Mouse (Mus musculus): ENCODE data around the gene Tnik. TPM values are rescaled to one million over a fixed set of nuclear protein-coding genes. Genes with fewer than 3 reads are reported as not detected.

The Tnik gene
- total RNA-seq, 4 experiments from 2014 or later: 13.6 to 28.1 (median 19.6) TPM

DNA sequence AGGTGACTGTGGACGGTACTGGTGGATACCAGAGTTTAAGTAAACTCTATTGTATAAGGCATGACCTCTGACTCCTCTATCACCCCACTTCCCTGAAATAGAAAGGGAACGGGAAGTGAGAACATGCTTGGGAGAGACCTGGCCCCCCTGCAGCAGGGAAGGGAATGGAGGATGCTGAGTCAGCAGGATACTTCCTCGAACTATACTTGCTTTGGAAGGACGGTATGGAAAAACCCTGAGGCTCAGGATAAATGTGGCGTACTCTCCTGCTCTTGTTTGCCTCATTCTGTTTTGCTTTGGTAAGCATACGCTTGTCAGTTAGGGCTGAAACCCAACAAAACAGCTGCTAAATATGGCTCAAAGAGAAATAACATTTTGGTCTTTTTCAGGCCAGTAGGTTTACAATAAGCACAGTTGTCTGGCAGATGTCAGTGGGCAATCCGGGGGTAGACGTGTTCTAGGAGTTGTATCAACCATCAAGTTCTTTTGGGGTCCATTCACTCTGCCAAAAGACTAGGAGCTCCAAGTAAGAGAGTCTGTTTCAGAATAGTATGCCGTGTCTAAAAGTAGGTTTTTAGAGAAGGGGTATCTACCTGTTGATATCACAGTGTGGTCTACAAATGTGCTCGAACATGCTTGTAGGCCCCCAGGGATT, 87.3 kb downstream of the Tnik start:
- no peak for DNase-seq

- no peak for DNase-seq
These were observed 95.4 kb downstream of the Tnik start for GRCm38 (mm10) chr3:28358391-28358790.

- DNase-seq: no peak
These were observed 96.1 kb downstream of the Tnik start for GRCm38 (mm10) chr3:28359138-28359537.

GRCm38 (mm10) chr3:28361056-28361455, 98.0 kb downstream of the Tnik start:
- no peak for DNase-seq

DNA sequence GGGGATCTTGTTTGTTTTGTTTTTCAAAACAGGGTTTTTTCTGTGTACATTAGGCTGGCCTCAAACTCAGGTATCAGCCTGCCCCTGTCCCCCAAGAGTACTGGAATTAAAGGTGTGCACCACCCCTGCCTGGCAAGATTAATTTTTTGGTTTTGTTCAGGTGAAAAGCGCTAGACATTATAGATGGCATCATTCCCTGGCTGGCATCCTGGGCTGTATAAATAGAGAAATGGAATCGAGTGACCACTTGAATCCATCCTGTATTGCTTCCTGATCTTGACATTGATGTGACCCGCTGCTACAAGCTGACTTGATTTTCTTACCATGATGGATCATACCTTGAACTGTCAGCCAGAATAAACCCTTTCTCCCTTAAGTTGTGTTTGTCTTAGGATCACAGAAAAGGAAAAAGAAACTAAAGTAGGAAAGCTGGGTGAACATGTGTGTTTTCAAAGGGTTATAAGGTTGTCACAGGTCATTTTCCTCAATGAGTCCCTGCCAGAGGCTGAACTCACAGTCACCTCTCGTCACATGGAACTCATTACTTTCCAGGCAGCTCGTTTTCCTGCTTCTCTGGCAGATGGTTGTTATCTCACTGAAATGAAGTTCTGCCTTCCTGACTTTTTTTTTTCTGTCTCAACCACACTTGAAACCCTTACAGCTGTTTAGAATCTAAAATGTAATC, 100.6 kb downstream of the Tnik start:
- no peak for DNase-seq

DNA sequence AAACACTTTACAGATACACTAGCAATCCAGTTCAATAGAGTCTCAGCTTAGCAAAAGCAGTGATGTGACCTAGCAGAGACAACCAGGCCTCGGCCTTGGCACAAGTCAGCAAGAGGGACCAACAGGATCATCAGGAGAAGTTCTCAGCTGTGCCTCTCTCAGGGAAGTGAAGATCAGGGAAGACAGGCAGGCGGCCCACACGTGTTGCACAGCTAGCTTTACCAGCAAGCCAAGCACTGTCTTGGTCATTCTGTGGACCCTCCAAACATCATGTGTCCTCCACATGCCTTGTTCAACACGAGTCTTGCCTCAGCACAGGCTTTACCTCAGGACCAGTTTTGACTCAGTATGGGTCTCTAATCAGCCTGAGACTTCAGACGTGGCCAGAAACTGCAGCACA, 105.7 kb downstream of the Tnik start:
- no peak for DNase-seq

GRCm38 (mm10) chr3:28369266-28369665, 106.3 kb downstream of the Tnik start:
- DNase-seq: no peak

DNA sequence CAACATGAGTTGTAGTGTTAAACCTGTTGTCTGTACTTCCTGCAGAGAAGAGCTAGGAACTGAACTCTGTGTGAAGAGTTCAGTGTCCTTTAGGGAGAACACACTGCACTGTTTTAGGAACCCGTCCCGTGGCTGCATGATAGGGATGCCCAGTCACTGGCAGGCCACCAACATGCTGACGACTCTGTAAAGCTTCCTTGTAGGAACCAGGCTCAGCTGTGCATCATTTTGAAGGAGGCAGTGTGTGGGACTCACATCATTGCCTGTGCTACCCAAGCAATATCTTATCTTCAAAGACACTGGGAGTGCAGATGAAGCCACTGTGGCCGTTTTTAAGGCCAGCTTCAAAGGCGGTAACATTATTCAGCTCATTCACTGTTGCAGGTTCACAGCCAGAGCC, 106.7 kb downstream of the Tnik start:
- no peak for DNase-seq

- no peak for DNase-seq
These were observed 108.6 kb downstream of the Tnik start for GRCm38 (mm10) chr3:28371583-28371982.

DNA sequence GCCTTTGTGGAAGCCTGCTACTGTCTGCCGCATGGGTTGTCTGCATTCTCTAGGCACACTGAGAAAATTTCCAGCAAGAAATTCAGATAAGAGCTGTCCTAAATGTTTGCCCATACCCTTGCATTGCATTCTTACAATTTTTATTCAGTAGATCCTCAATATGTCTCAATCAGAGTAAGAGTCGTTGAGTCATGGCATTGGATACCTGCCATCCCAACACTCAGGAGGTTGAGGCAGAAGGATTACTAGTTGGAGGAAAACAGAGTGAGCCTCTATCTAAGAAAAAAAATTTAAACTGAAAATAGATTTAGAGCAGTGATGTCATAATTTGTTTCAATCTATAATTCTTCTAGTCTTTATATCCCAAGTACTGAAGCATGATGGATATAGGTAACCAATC, 109.4 kb downstream of the Tnik start:
- DNase-seq: no peak

DNA sequence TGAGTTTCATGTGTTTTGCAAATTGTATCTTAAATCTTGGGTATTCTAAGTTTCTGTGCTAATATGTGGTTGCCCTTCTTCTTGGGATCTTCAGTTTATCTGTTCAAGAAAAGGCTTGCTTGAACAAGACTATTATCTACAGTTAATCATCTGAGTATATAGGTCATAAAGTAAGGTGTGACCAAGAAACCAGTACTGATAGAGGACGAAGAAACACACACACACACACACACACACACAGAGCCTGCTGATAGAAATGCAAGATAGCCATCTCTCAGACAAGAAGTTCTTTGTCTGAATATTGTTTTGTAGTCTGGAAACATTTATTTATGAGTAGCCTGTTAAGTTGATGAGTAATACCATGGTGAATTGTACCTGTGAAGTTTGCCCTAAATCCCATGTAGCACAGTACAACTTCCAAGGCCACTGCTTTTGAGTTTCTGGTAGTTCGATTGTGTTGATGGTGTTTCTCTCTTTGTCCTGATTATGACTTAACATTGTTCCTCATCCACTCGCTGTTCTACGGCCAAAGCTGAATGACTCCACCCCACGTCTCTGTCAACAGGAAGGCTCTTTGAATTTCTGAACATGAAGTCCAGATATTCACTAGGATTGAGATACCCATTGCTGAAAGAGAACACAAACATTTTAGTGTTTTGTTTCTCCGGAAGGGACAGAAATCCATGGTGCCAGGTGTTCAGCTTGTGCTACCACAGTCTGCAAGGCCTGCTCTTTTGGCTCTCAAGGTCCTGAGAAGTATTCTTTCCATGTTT, 111.9 kb downstream of the Tnik start:
- DNase-seq: no peak

GRCm38 (mm10) chr3:28380224-28380623, 117.2 kb downstream of the Tnik start:
- no peak for DNase-seq

DNA sequence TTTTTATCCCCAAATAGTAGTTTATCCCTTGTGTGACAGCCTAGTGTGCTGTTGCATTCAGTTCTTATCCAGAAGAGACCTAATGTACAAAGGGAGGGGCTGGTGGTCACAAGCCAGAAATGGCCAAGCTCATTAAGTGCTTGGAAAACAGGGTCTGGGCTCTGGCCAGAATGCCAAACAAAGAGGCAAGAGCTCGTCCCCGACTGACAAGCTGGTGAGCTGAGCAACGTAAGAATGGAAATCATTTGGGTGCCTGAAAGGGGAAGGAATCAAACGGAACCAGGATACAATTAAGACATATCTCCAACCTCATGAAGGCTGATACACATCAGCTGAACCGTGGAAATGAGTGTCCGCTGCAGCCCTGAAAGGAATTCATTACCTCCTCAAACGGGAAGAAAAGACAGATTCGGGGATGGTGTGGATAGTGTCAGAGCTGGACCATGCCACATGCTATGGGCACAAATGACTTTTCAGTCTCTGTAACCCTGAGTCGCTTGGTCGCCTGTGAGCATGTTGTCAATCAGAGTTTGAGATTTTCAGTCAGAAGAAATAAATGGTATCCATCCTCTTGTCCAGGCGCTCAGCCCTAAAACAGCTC, 120.6 kb downstream of the Tnik start:
- DNase-seq: no peak

DNA sequence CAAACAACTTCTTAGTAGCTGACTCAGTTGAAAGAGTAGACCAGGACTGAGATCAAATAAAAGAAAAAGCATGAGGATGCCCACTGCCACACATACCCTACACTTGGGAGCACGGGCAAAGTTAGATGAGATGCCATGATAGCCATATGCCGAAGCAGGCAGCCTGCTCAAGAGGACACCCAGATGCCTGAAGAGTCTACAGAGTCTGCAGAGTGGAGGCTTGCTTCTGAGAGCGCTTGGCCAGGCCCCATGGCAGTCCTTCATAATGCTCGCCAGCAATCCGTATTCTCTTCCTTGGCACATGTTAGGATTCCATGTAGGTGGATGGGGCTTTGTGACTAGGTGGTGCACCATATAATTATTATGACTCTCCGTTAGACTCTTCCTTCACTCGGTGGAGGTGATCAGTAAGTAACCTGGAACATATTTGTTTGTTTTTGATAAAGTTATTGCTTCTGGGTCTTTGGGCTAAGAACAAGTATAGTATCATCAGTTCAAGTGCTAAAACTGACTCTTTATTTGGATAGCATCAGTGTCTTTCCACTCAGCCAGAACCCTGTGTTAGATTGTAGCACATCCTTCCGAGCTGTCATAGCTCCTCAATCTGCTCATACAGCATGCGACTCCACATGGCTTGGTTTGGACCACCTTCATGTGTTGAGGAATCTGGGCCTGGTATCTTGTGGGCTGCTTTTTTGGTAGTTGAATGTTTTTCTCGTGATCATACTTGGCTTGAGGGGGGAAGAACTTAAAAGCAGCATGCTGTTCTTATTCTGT, 122.4 kb downstream of the Tnik start:
- no peak for DNase-seq

DNA sequence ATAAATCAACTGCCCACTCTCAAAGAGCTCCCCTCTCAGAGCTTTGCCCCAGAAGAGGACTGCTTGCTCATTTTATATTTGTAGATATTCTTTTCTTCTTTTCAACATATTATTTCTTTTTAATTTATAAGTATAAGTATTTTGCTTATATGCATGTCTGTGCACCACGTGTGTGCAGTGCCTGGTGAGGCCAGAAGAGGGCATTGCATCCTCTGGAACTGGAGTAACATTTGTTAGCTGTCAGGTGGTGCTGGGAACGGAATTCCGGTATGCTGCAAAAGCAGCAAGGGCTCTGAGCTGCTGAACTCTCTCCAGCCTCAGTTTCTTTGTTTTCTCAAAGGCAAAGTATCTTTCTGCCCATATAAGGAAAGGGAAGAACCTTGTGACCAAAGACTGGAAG, 125.5 kb downstream of the Tnik start:
- DNase-seq: no peak

- DNase-seq: no peak
These were observed 127.2 kb downstream of the Tnik start for GRCm38 (mm10) chr3:28390183-28390582.

GRCm38 (mm10) chr3:28392542-28392941, 129.5 kb downstream of the Tnik start:
- DNase-seq: no peak

GRCm38 (mm10) chr3:28398781-28399180, 135.8 kb downstream of the Tnik start:
- no peak for DNase-seq

GRCm38 (mm10) chr3:28399593-28400216, 136.7 kb downstream of the Tnik start:
- DNase-seq: no peak

- DNase-seq: no peak
These were observed 138.3 kb downstream of the Tnik start for GRCm38 (mm10) chr3:28401335-28401734.

DNA sequence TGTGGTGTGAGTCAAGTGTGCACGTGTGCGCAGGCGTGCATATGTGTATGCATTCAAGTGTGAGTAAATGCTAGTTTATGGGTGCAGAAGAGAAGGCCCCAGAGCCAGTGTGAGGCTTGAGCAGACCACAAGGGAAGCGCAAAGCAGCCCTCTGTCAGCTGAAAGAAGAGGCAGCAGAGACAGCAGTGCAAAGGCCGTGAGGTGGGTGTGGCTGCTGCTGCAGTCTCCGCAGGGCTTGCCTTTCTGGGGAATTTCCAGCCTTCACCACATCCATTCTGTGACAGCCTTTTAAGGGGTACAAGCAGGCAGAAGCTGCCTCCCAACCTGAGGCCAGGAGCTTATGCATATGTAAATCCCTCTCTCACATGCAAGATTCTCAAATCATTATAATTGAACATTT, 139.2 kb downstream of the Tnik start:
- DNase-seq: peak; percentile 6

DNA sequence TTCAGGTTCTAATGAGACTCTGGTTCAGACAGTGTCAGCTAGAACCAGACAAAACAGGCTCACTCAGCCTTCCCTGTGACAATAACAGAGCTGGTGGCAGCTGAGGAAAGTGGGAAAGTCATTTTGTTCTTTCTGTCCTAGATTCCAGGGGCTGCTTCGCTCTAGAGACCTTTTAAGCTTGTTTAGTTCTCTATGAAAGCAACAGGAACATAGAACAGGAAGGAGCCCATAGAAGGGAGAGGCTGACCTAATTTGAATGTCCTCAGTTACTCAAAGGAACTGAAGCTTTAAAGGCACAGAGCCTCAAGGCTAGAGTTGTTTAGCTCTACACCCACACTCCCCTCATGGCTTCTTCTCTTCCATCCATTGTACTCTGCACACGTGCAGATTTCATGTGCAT, 142.4 kb downstream of the Tnik start:
- no peak for DNase-seq

Measured in adrenal gland, adult 8-10 months (tissue).